Mouse (Mus musculus) liver, embryonic 14.5 days (tissue): ENCODE results near the gene Trim80. TPM values are rescaled to one million over a fixed set of nuclear protein-coding genes. Genes with fewer than 3 reads are reported as not detected.

Source experiments
- ATAC-seq: fragments of 200-750 bp; cut with Nextera tagmentation; 2 replicates; pipeline ENCODE4 v1.8.0; 2017; ENCODE audit warnings: moderate number of reproducible peaks, mild to moderate bottlenecking, moderate library complexity; ENCODE audit not compliant: insufficient read depth
- DNase-seq, 3 experiments: peaks; one replicate each; pipeline ENCODE4 v3.0.0-alpha.2; 2012 to 2013; ENCODE audit warnings: low read depth in 3 of 3, low spot score in 3 of 3
- H3K27ac ChIP-seq: fragments of 300-500 bp; sonication (generic); 2 replicates; pipeline ENCODE4 v1.5.1; 2014; ENCODE audit warnings: moderate library complexity, mild to moderate bottlenecking, control low read depth, inconsistent platforms
- H3K27me3 ChIP-seq: fragments of 300-500 bp; sonication (generic); 2 replicates; pipeline ENCODE4 v1.6.1; 2014; ENCODE audit warnings: mild to moderate bottlenecking, low read length, moderate library complexity; ENCODE audit not compliant: control insufficient read depth, insufficient read depth
- H3K36me3 ChIP-seq: fragments of 300-500 bp; sonication (generic); replicated peaks from 2 replicates; pipeline ENCODE4 v1.6.1; 2014; ENCODE audit warnings: low read depth; ENCODE audit not compliant: control insufficient read depth, insufficient read depth
- H3K4me1 ChIP-seq, 2 experiments: fragments of 200-500 bp in 1 of 2; fragments of 300-500 bp in 1 of 2; sonication (generic) in 1 of 2; replicated peaks; 2 replicates each; pipeline ENCODE4 v1.6.1; 2012 to 2014; ENCODE audit warnings: antibody characterized with exemption in 1 of 2, inconsistent platforms in 1 of 2, low read length in 1 of 2; ENCODE audit not compliant: control insufficient read depth in 2 of 2, insufficient read depth in 2 of 2
- H3K4me2 ChIP-seq: fragments of 300-500 bp; sonication (generic); 2 replicates; pipeline ENCODE4 v1.6.1; 2014; ENCODE audit warnings: low read depth, mild to moderate bottlenecking, control low read depth, moderate library complexity
- H3K4me3 ChIP-seq, 2 experiments: fragments of 200-500 bp in 1 of 2; fragments of 300-500 bp in 1 of 2; sonication (generic) in 1 of 2; 2 replicates each; pipeline ENCODE4 v1.5.1; 2012 to 2014; ENCODE audit warnings: low read depth in 2 of 2, low read length in 2 of 2, mild to moderate bottlenecking in 2 of 2, control low read depth in 1 of 2, inconsistent platforms in 1 of 2, moderate library complexity in 1 of 2; ENCODE audit not compliant: insufficient read depth in 1 of 2
- H3K9ac ChIP-seq: fragments of 300-500 bp; sonication (generic); replicated peaks from 2 replicates; pipeline ENCODE4 v1.6.1; 2014; ENCODE audit warnings: mild to moderate bottlenecking, control low read depth, moderate library complexity
- H3K9me3 ChIP-seq: fragments of 300-500 bp; sonication (generic); 2 replicates; pipeline ENCODE4 v1.6.1; 2016; ENCODE audit warnings: low read length, mixed read lengths; ENCODE audit not compliant: control insufficient read depth
- CTCF ChIP-seq: IDR thresholded peaks from 2 replicates; pipeline ENCODE4 v1.5.1; 2016; ENCODE audit warnings: antibody characterized with exemption, low read depth, control low read depth
- EP300 ChIP-seq: IDR thresholded peaks from 2 replicates; pipeline ENCODE4 v1.6.1; 2016; ENCODE audit warnings: antibody characterized with exemption, low read depth
- WGBS: fragments of 180-500 bp; shearing (Covaris S2); extraction: QIAGEN DNeasy Blood & Tissue Kit; methylation state at CpG from one replicate; pipeline ENCODE4 v1.1.7; 2014; ENCODE audit not compliant: insufficient replicate concordance; 5-methylcytosine and 5-hydroxymethylcytosine counted together
- polyA plus RNA-seq, 2 experiments: library from polyadenylated mRNA; depleted of rRNA in 1 of 2; stranded (reverse) in 1 of 2; unstranded in 1 of 2; fragments of >200 nt; fragmentation: Nextera tagmentation in 1 of 2; extraction: Ambion mirVana in 1 of 2; gene quantifications; 2 replicates each; pipeline versions ENCODE4 v1.2.1 to v1.2.3; 2012 to 2014

The Trim80 gene
- polyA plus RNA-seq, 2 experiments: 0.07 to 0.13 TPM

GRCm38 (mm10) chr11:115483278-115483677 is 42.9 kb downstream of the Trim80 start:
- no peak overlapping the region for H3K4me3 ChIP-seq
- H3K27ac ChIP-seq: no peak overlapping the region
- DNase-seq (no peak), ATAC-seq (no peak)
- H3K4me2 ChIP-seq: no peak overlapping the region
- 66% methylated on average over 11 of the region's 11 CpGs for WGBS
- no peaks in the 10 kb centered on the region for H3K36me3 ChIP-seq
- H3K9me3 ChIP-seq: no peaks in the 10 kb centered on the region
- no peaks in the 10 kb centered on the region for H3K27me3 ChIP-seq
- TF ChIP-seq EP300: no peak
- TF ChIP-seq CTCF: no peak
- H3K4me1 ChIP-seq: no peaks in the 10 kb centered on the region
- H3K9ac ChIP-seq: no peak overlapping the region

GRCm38 (mm10) chr11:115483726-115484125 is 43.4 kb downstream of the Trim80 start:
- H3K4me1 ChIP-seq: no peaks in the 10 kb centered on the region
- H3K27ac ChIP-seq: no peak overlapping the region
- DNase-seq (peak; percentile 56 to 70 (median 69)), ATAC-seq (peak; percentile 36; the same call in 1 of the 2 replicates)
- WGBS: 18% methylated on average over 6 of the region's 6 CpGs
- no peaks in the 10 kb centered on the region for H3K36me3 ChIP-seq
- no peak overlapping the region for H3K9ac ChIP-seq
- no peaks in the 10 kb centered on the region for H3K27me3 ChIP-seq
- no peak overlapping the region for H3K4me2 ChIP-seq
- H3K9me3 ChIP-seq: no peaks in the 10 kb centered on the region
- H3K4me3 ChIP-seq: no peak overlapping the region
- peak; percentile 96 for TF ChIP-seq CTCF
- TF ChIP-seq EP300: no peak

GRCm38 (mm10) chr11:115485155-115485554 is 44.8 kb downstream of the Trim80 start:
- Histone ChIP-seq H3K27me3 (no peaks in the 10 kb centered on the region), H3K4me2 (no peak overlapping the region), H3K36me3 (no peaks in the 10 kb centered on the region), H3K27ac (no peak overlapping the region), H3K9me3 (no peaks in the 10 kb centered on the region), H3K4me1 (no peaks in the 10 kb centered on the region), H3K9ac (no peak overlapping the region), H3K4me3 (no peak overlapping the region)
- WGBS: 75% methylated on average over 12 of the region's 12 CpGs
- DNase-seq (no peak), ATAC-seq (no peak)
- TF ChIP-seq EP300 (no peak), CTCF (no peak)

GRCm38 (mm10) chr11:115488551-115489104 is 48.3 kb downstream of the Trim80 start:
- Histone ChIP-seq H3K9me3 (no peaks in the 10 kb centered on the region), H3K4me3 (no peak overlapping the region), H3K4me1 (peaks cover 13 to 14% of the 10 kb centered on the region in 2 experiments), H3K36me3 (no peaks in the 10 kb centered on the region), H3K27me3 (no peaks in the 10 kb centered on the region), H3K4me2 (no peak overlapping the region), H3K9ac (no peak overlapping the region), H3K27ac (no peak overlapping the region)
- TF ChIP-seq EP300 (no peak), CTCF (no peak)
- DNase-seq: no peak
- ATAC-seq: no peak
- 78% methylated on average over 19 of the region's 19 CpGs for WGBS

- 22% methylated on average over 25 of the region's 25 CpGs for WGBS
- TF ChIP-seq EP300: no peak
- no peak for TF ChIP-seq CTCF
- DNase-seq (no peak), ATAC-seq (peak; percentile 8; the same call in 1 of the 2 replicates)
- Histone ChIP-seq H3K27ac (peak overlapping the region; percentile 41), H3K36me3 (no peaks in the 10 kb centered on the region), H3K4me2 (peak overlapping the region; percentile 98), H3K27me3 (no peaks in the 10 kb centered on the region), H3K4me1 (peaks cover 13 to 14% of the 10 kb centered on the region in 2 experiments), H3K9ac (peak overlapping the region; percentile 73), H3K4me3 (peak overlapping the region; percentile 58 to 72), H3K9me3 (no peaks in the 10 kb centered on the region)
These were observed 50.4 kb downstream of the Trim80 start for GRCm38 (mm10) chr11:115490441-115491355.
